Mouse (Mus musculus) kidney, postnatal 0 days (tissue): ENCODE data around the gene Tmem120b. TPM values are rescaled to one million over a fixed set of nuclear protein-coding genes. Genes with fewer than 3 reads are reported as not detected.
A peak's percentile ranks its signal among the peaks of the same experiment; 100 is the strongest.

ENCODE experiments used
- ATAC-seq: fragments of 200-750 bp; cut with Nextera tagmentation; replicated peaks from 2 replicates; pipeline ENCODE4 v1.8.0; 2017; ENCODE audit warnings: low read depth, moderate number of reproducible peaks, moderate TSS enrichment, moderate library complexity; ENCODE audit not compliant: low FRiP score
- DNase-seq: peaks from one replicate; pipeline ENCODE4 v3.0.0-alpha.2; 2016; ENCODE audit warnings: low spot score
- H3K27ac ChIP-seq: fragments of 300-500 bp; sonication (generic); 2 replicates; pipeline ENCODE4 v1.5.1; 2014; ENCODE audit warnings: mild to moderate bottlenecking
- H3K27me3 ChIP-seq: fragments of 300-500 bp; sonication (generic); 2 replicates; pipeline ENCODE4 v1.6.1; 2014; ENCODE audit warnings: low read length, mixed read lengths; ENCODE audit not compliant: insufficient read depth
- H3K36me3 ChIP-seq: fragments of 300-500 bp; sonication (generic); 2 replicates; pipeline ENCODE4 v1.6.1; 2014; ENCODE audit warnings: low read length, mixed read lengths; ENCODE audit not compliant: insufficient read depth
- H3K4me1 ChIP-seq: fragments of 300-500 bp; sonication (generic); replicated peaks from 2 replicates; pipeline ENCODE4 v1.6.1; 2014; ENCODE audit warnings: antibody characterized with exemption, low read length, mixed read lengths; ENCODE audit not compliant: insufficient read depth
- H3K4me2 ChIP-seq: fragments of 300-500 bp; sonication (generic); 2 replicates; pipeline ENCODE4 v1.6.1; 2014; ENCODE audit warnings: mild to moderate bottlenecking, low read length, moderate library complexity, mixed read lengths
- H3K4me3 ChIP-seq: fragments of 300-500 bp; sonication (generic); replicated peaks from 2 replicates; pipeline ENCODE4 v1.5.1; 2014; ENCODE audit warnings: low read depth, low read length
- H3K9ac ChIP-seq: fragments of 300-500 bp; sonication (generic); 2 replicates; pipeline ENCODE4 v1.6.1; 2014; ENCODE audit warnings: low read depth, low read length
- H3K9me3 ChIP-seq: fragments of 300-500 bp; sonication (generic); replicated peaks from 2 replicates; pipeline ENCODE4 v1.6.1; 2016; ENCODE audit warnings: low read length, inconsistent platforms, mixed read lengths
- CTCF ChIP-seq: IDR thresholded peaks from 2 replicates; pipeline ENCODE4 v1.5.1; 2016; ENCODE audit warnings: antibody characterized with exemption, low read depth, mild to moderate bottlenecking, moderate library complexity
- WGBS: fragments of 180-500 bp; shearing (Covaris S2); extraction: QIAGEN DNeasy Blood & Tissue Kit; methylation state at CpG from one replicate; pipeline ENCODE4 v1.1.7; 2014; 5-methylcytosine and 5-hydroxymethylcytosine counted together
- polyA plus RNA-seq: library from polyadenylated mRNA; unstranded; fragments of >200 nt; fragmentation: Nextera tagmentation; extraction: Ambion mirVana; gene quantifications from 2 replicates; pipeline ENCODE4 v1.2.1, GENCODE M21; 2015

Gene Tmem120b
- polyA plus RNA-seq, 1 experiment from 2014 or later = 12.6 TPM

- peak overlapping the region; percentile 21 for H3K4me3 ChIP-seq
- TF ChIP-seq CTCF = peak; percentile 93
- no peaks in the 10 kb centered on the region for H3K27me3 ChIP-seq
- no peaks in the 10 kb centered on the region for H3K9me3 ChIP-seq
- ATAC-seq (peak; percentile 78), DNase-seq (peak; percentile 95)
- peaks cover 63% of the 10 kb centered on the region for H3K36me3 ChIP-seq
- H3K9ac ChIP-seq = peak overlapping the region; percentile 15; the same call in 1 of the 2 replicates
- H3K4me1 ChIP-seq = peaks cover 35% of the 10 kb centered on the region
- H3K27ac ChIP-seq = peak overlapping the region; percentile 50
- WGBS = 4% methylated on average over 19 of the region's 19 CpGs
- H3K4me2 ChIP-seq = peak overlapping the region; percentile 56
Measured at GRCm38 (mm10) chr5:123149451-123150400, 81.5 kb downstream of the Tmem120b start.

GRCm38 (mm10) chr5:123150641-123151040 is 82.4 kb downstream of the Tmem120b start:
- DNase-seq (no peak), ATAC-seq (no peak)
- Histone ChIP-seq H3K36me3 (peaks cover 63% of the 10 kb centered on the region), H3K27me3 (no peaks in the 10 kb centered on the region), H3K4me3 (peak overlapping the region; percentile 21), H3K4me1 (peaks cover 27% of the 10 kb centered on the region), H3K9ac (no peak overlapping the region), H3K4me2 (peak overlapping the region; percentile 56), H3K9me3 (no peaks in the 10 kb centered on the region), H3K27ac (0 out of 2 replicates have a peak overlapping the region, but pooled peaks have one; percentile 47)
- 13% methylated on average over 7 of the region's 7 CpGs for WGBS
- TF ChIP-seq CTCF = no peak

- peak overlapping the region; percentile 56 for H3K4me2 ChIP-seq
- no peaks in the 10 kb centered on the region for H3K27me3 ChIP-seq
- H3K4me1 ChIP-seq = peaks cover 24% of the 10 kb centered on the region
- 14% methylated on average over 7 of the region's 7 CpGs for WGBS
- ATAC-seq (no peak), DNase-seq (peak; percentile 94)
- TF ChIP-seq CTCF = no peak
- H3K4me3 ChIP-seq = 0 out of 2 replicates have a peak overlapping the region, but pooled peaks have one; percentile 21
- H3K9ac ChIP-seq = no peak overlapping the region
- 0 out of 2 replicates have a peak overlapping the region, but pooled peaks have one; percentile 47 for H3K27ac ChIP-seq
- H3K9me3 ChIP-seq = no peaks in the 10 kb centered on the region
- peaks cover 63% of the 10 kb centered on the region for H3K36me3 ChIP-seq
Measured at GRCm38 (mm10) chr5:123151077-123151476, 82.9 kb downstream of the Tmem120b start.

- WGBS = 92% methylated on average over 18 of the region's 19 CpGs
- no peak overlapping the region for H3K4me3 ChIP-seq
- no peak overlapping the region for H3K9ac ChIP-seq
- no peaks in the 10 kb centered on the region for H3K9me3 ChIP-seq
- DNase-seq (no peak), ATAC-seq (no peak)
- peaks cover 57% of the 10 kb centered on the region for H3K36me3 ChIP-seq
- H3K4me1 ChIP-seq = peaks cover 24% of the 10 kb centered on the region
- H3K27me3 ChIP-seq = no peaks in the 10 kb centered on the region
- H3K4me2 ChIP-seq = peak overlapping the region; percentile 18; the same call in 1 of the 2 replicates
- no peak for TF ChIP-seq CTCF
- H3K27ac ChIP-seq = no peak overlapping the region
Measured at GRCm38 (mm10) chr5:123151707-123152362, 83.6 kb downstream of the Tmem120b start.

GRCm38 (mm10) chr5:123152901-123153300 is 84.7 kb downstream of the Tmem120b start:
- TF ChIP-seq CTCF = no peak
- no peak overlapping the region for H3K27ac ChIP-seq
- peaks cover 57% of the 10 kb centered on the region for H3K36me3 ChIP-seq
- H3K9ac ChIP-seq = no peak overlapping the region
- H3K4me2 ChIP-seq = no peak overlapping the region
- no peaks in the 10 kb centered on the region for H3K27me3 ChIP-seq
- 94% methylated on average over 1 of the region's 1 CpGs for WGBS
- H3K4me3 ChIP-seq = no peak overlapping the region
- ATAC-seq = no peak
- peaks cover 24% of the 10 kb centered on the region for H3K4me1 ChIP-seq
- DNase-seq = no peak
- no peaks in the 10 kb centered on the region for H3K9me3 ChIP-seq

- 44% methylated on average over 7 of the region's 7 CpGs for WGBS
- Histone ChIP-seq H3K27ac (no peak overlapping the region), H3K9me3 (no peaks in the 10 kb centered on the region), H3K4me2 (no peak overlapping the region), H3K4me1 (peaks cover 10% of the 10 kb centered on the region), H3K9ac (no peak overlapping the region), H3K36me3 (peaks cover 70% of the 10 kb centered on the region), H3K4me3 (no peak overlapping the region), H3K27me3 (no peaks in the 10 kb centered on the region)
- TF ChIP-seq CTCF = peak; percentile 87
- DNase-seq (peak; percentile 82), ATAC-seq (no peak)
Measured at GRCm38 (mm10) chr5:123155425-123155824, 87.2 kb downstream of the Tmem120b start.
